Mouse (Mus musculus): ENCODE data around the gene Ipo9. TPM values are rescaled to one million over a fixed set of nuclear protein-coding genes. Genes with fewer than 3 reads are reported as not detected.

Gene Ipo9
- polyA plus RNA-seq, 1 experiment from 2014 or later = 154 TPM

DNA sequence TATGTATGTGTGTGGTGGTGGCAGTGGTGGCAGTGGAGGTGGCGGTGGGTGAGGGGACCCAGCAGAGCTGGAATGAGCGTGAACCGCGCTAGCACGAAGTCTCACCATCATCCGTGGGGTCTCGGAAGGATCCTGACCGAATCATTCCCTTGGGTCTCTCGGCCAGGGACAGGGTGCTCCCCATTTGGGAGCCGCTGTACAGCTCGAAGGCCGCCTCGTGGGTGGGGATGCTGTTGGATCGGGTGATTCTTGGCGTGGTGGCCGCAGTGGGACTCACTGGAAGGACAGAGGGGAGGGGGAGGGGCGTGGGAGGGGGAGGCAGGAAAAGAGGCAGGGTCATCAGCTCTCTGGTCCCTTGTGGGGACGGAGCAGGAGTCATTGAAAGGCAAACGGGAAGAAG, 35.4 kb upstream of the Ipo9 start:
- H3K4me2 ChIP-seq (replicated peaks; ENCODE audit: low read depth, low read length) = no peak overlapping the region
- H3K36me3 ChIP-seq (ENCODE audit: control insufficient read depth, insufficient read depth, low read length) = peaks cover 35% of the 10 kb centered on the region
- ATAC-seq (ENCODE audit: insufficient number of reproducible peaks, insufficient read depth, low FRiP score, low read depth) = no peak
- peaks cover 3% of the 10 kb centered on the region; the same call in 1 of the 2 replicates for H3K4me1 ChIP-seq (ENCODE audit: control insufficient read depth, insufficient read depth, low read length)
- H3K9me3 ChIP-seq (ENCODE audit: control insufficient read depth, low read depth, low read length) = no peaks in the 10 kb centered on the region
- no peak overlapping the region for H3K9ac ChIP-seq (replicated peaks; ENCODE audit: low read depth, low read length)
- WGBS = 89% methylated on average over 19 of the region's 19 CpGs
- no peak overlapping the region for H3K27ac ChIP-seq (ENCODE audit: low read length)
- no peaks in the 10 kb centered on the region for H3K27me3 ChIP-seq (ENCODE audit: control insufficient read depth, insufficient read depth, low read length)
- no peak overlapping the region for H3K4me3 ChIP-seq (ENCODE audit: low read depth, low read length)

DNA sequence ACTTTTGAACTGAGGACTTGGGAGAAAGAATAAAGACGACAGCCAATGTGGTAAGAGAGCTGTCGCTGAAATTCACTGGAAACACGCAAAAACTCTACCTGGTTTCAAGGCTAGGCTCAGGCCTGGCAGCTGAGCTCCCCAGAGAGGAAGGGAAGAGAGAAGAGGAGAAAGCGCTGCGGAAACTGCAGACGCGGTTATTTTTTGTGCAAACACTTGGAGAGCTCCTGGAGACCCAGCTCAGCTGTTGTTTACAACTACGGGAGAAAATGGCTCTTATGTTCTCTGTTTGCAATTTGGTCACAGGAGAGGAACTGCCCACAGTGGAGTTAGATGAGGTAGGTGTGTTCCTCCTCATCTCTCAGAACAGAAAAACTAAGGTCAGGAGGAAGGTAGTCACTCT, 32.4 kb upstream of the Ipo9 start:
- H3K36me3 ChIP-seq (ENCODE audit: control insufficient read depth, insufficient read depth, low read length) = peaks cover 40% of the 10 kb centered on the region; the same call in 1 of the 2 replicates
- H3K4me2 ChIP-seq (replicated peaks; ENCODE audit: low read depth, low read length) = no peak overlapping the region
- peaks cover 3% of the 10 kb centered on the region; the same call in 1 of the 2 replicates for H3K4me1 ChIP-seq (ENCODE audit: control insufficient read depth, insufficient read depth, low read length)
- no peaks in the 10 kb centered on the region for H3K9me3 ChIP-seq (ENCODE audit: control insufficient read depth, low read depth, low read length)
- H3K27ac ChIP-seq (ENCODE audit: low read length) = peak overlapping the region; percentile 59
- no peak overlapping the region for H3K9ac ChIP-seq (replicated peaks; ENCODE audit: low read depth, low read length)
- H3K27me3 ChIP-seq (ENCODE audit: control insufficient read depth, insufficient read depth, low read length) = no peaks in the 10 kb centered on the region
- 44% methylated on average over 8 of the region's 8 CpGs for WGBS
- no peak for ATAC-seq (ENCODE audit: insufficient number of reproducible peaks, insufficient read depth, low FRiP score, low read depth)
- no peak overlapping the region for H3K4me3 ChIP-seq (ENCODE audit: low read depth, low read length)

DNA sequence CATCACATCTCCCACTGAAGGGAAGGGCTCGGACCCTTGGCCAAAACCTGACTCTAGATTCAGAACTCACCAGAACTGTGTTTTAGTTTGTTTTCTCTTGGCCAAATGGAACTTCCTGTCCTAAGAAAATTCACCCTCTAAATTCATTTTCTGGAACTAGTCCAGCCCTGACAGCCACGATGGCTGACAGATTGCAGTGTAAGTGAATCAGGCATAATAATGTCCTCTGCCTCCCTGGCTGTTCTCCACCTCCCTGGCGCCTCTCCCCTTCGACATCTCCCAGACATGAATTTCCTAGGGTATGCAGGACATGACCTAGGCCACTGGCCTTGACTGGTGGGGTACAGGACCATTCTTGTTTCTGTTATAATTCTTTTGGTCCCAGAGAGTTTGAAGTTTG, 32.0 kb upstream of the Ipo9 start:
- H3K9me3 ChIP-seq (ENCODE audit: control insufficient read depth, low read depth, low read length) = no peaks in the 10 kb centered on the region
- no peaks in the 10 kb centered on the region for H3K27me3 ChIP-seq (ENCODE audit: control insufficient read depth, insufficient read depth, low read length)
- no peak overlapping the region for H3K4me3 ChIP-seq (ENCODE audit: low read depth, low read length)
- ATAC-seq (ENCODE audit: insufficient number of reproducible peaks, insufficient read depth, low FRiP score, low read depth) = no peak; the same call in 1 of the 2 replicates
- peak overlapping the region; percentile 61 for H3K27ac ChIP-seq (ENCODE audit: low read length)
- no peak overlapping the region for H3K4me2 ChIP-seq (replicated peaks; ENCODE audit: low read depth, low read length)
- H3K9ac ChIP-seq (replicated peaks; ENCODE audit: low read depth, low read length) = no peak overlapping the region
- WGBS = 45% methylated on average over 4 of the region's 4 CpGs
- peaks cover 3% of the 10 kb centered on the region; the same call in 1 of the 2 replicates for H3K4me1 ChIP-seq (ENCODE audit: control insufficient read depth, insufficient read depth, low read length)
- peaks cover 36% of the 10 kb centered on the region; the same call in 1 of the 2 replicates for H3K36me3 ChIP-seq (ENCODE audit: control insufficient read depth, insufficient read depth, low read length)

DNA sequence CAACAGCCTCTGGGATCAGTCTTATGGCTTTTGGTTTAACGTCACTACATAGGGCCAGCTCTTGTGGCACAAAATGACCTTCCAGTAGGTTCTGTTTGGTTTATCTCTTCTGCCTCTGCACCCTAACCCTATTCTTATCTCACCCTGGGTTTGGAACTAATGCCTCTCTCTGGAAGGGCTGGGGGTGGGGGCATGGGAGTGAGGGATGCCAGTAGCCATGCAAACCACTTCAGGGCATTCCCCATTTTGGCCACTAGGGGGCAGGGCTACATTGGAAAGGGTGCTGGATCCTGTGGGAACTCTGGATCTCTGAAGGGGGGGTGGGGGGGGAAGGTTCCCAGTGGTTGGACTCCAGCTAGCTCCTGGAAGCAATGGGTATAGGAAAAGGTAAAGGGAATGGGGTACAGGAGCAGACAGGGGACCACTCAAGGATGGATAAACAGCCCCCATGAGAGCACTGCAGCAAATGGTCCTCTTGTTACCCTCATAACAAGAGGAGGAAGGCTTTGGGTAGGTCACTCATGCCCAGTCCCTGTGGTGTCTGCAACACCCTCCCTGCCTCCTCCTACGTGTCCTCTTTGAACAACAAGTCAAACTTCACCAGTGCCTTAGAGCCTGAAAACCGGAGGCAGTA, 30.9 kb upstream of the Ipo9 start:
- WGBS = 75% methylated on average over 3 of the region's 3 CpGs
- no peak overlapping the region for H3K4me3 ChIP-seq (ENCODE audit: low read depth, low read length)
- peaks cover 3% of the 10 kb centered on the region; the same call in 1 of the 2 replicates for H3K4me1 ChIP-seq (ENCODE audit: control insufficient read depth, insufficient read depth, low read length)
- H3K9ac ChIP-seq (replicated peaks; ENCODE audit: low read depth, low read length) = no peak overlapping the region
- no peak overlapping the region for H3K27ac ChIP-seq (ENCODE audit: low read length)
- H3K4me2 ChIP-seq (replicated peaks; ENCODE audit: low read depth, low read length) = no peak overlapping the region
- peak; percentile 23; the same call in 1 of the 2 replicates for ATAC-seq (ENCODE audit: insufficient number of reproducible peaks, insufficient read depth, low FRiP score, low read depth)
- no peaks in the 10 kb centered on the region for H3K27me3 ChIP-seq (ENCODE audit: control insufficient read depth, insufficient read depth, low read length)
- H3K36me3 ChIP-seq (ENCODE audit: control insufficient read depth, insufficient read depth, low read length) = peaks cover 34% of the 10 kb centered on the region; the same call in 1 of the 2 replicates
- no peaks in the 10 kb centered on the region for H3K9me3 ChIP-seq (ENCODE audit: control insufficient read depth, low read depth, low read length)

DNA sequence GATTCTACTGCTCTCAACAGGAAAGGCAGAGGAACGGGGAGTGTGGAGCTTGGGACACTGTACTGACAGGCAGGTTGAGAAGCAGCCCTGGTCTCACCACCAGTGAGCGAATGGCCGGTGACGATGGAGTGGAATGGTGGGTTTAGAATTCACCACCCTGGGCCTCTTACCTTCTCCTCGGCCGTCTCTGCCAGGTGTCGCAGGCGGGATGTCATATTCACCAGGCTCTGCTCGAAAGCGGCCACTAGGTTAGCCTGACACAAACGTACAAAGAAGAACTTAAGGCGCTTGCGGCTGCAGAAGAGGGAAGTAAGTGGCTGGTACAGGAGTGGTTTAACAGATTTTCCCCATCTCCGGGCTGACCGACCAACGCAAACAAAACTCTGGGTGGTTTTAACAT, 30.2 kb upstream of the Ipo9 start:
- no peak overlapping the region for H3K9ac ChIP-seq (replicated peaks; ENCODE audit: low read depth, low read length)
- peaks cover 3% of the 10 kb centered on the region; the same call in 1 of the 2 replicates for H3K4me1 ChIP-seq (ENCODE audit: control insufficient read depth, insufficient read depth, low read length)
- no peaks in the 10 kb centered on the region for H3K9me3 ChIP-seq (ENCODE audit: control insufficient read depth, low read depth, low read length)
- H3K27me3 ChIP-seq (ENCODE audit: control insufficient read depth, insufficient read depth, low read length) = no peaks in the 10 kb centered on the region
- H3K4me2 ChIP-seq (replicated peaks; ENCODE audit: low read depth, low read length) = no peak overlapping the region
- WGBS = 87% methylated on average over 16 of the region's 16 CpGs
- ATAC-seq (ENCODE audit: insufficient number of reproducible peaks, insufficient read depth, low FRiP score, low read depth) = no peak
- H3K27ac ChIP-seq (ENCODE audit: low read length) = no peak overlapping the region
- peaks cover 39% of the 10 kb centered on the region for H3K36me3 ChIP-seq (ENCODE audit: control insufficient read depth, insufficient read depth, low read length)
- H3K4me3 ChIP-seq (ENCODE audit: low read depth, low read length) = no peak overlapping the region

DNA sequence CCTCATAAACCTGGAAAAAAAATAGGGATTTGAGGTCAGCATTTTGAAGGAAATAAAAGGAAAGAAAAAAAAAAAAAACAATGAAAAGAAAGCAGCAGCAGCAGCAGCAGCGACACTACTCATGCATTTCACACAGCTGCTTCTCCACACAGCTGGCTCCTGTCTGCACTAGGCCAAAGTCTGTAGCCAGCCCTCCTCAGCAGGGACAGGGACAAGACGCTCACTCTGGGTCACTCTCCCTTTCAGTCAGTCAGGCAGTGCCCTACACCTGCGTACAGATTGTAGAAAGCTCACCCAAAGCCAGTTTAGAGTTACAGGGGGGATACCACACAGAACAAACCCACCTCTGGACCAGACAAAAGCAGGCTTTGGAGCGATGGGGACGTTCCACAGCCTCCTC, 27.6 kb upstream of the Ipo9 start:
- Histone ChIP-seq H3K4me2 (replicated peaks; ENCODE audit: low read depth, low read length) (no peak overlapping the region), H3K36me3 (ENCODE audit: control insufficient read depth, insufficient read depth, low read length) (peaks cover 48% of the 10 kb centered on the region), H3K4me3 (ENCODE audit: low read depth, low read length) (no peak overlapping the region), H3K9ac (replicated peaks; ENCODE audit: low read depth, low read length) (no peak overlapping the region), H3K27me3 (ENCODE audit: control insufficient read depth, insufficient read depth, low read length) (no peaks in the 10 kb centered on the region), H3K4me1 (ENCODE audit: control insufficient read depth, insufficient read depth, low read length) (peaks cover 3% of the 10 kb centered on the region; the same call in 1 of the 2 replicates), H3K27ac (ENCODE audit: low read length) (no peak overlapping the region), H3K9me3 (ENCODE audit: control insufficient read depth, low read depth, low read length) (no peaks in the 10 kb centered on the region)
- 86% methylated on average over 5 of the region's 5 CpGs for WGBS
- no peak for ATAC-seq (ENCODE audit: insufficient number of reproducible peaks, insufficient read depth, low FRiP score, low read depth)

DNA sequence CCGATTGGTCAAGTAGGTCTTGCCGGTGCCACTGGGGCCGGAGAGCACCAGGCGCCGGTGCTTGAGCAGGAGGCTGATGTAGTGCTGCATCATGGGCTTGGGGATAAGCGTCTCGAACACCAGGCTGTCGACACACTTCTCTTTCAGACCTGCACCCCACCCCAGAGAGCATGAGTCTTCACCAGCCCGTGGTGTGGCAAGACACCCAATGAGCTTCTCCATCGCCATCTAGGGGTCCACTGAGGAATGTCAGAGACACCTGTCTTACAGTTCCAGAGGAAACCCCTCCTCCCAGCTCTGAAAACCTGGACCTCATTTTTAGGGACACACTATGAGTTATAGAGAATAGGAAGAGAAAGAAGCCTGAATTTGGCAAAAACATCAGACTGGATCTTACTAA, 22.0 kb upstream of the Ipo9 start:
- Histone ChIP-seq H3K36me3 (ENCODE audit: control insufficient read depth, insufficient read depth, low read length) (peaks cover 63% of the 10 kb centered on the region), H3K9me3 (ENCODE audit: control insufficient read depth, low read depth, low read length) (no peaks in the 10 kb centered on the region), H3K27ac (ENCODE audit: low read length) (no peak overlapping the region), H3K27me3 (ENCODE audit: control insufficient read depth, insufficient read depth, low read length) (no peaks in the 10 kb centered on the region), H3K4me1 (ENCODE audit: control insufficient read depth, insufficient read depth, low read length) (no peaks in the 10 kb centered on the region), H3K9ac (replicated peaks; ENCODE audit: low read depth, low read length) (no peak overlapping the region), H3K4me2 (replicated peaks; ENCODE audit: low read depth, low read length) (no peak overlapping the region), H3K4me3 (ENCODE audit: low read depth, low read length) (no peak overlapping the region)
- ATAC-seq (ENCODE audit: insufficient number of reproducible peaks, insufficient read depth, low FRiP score, low read depth) = no peak
- 77% methylated on average over 10 of the region's 10 CpGs for WGBS

DNA sequence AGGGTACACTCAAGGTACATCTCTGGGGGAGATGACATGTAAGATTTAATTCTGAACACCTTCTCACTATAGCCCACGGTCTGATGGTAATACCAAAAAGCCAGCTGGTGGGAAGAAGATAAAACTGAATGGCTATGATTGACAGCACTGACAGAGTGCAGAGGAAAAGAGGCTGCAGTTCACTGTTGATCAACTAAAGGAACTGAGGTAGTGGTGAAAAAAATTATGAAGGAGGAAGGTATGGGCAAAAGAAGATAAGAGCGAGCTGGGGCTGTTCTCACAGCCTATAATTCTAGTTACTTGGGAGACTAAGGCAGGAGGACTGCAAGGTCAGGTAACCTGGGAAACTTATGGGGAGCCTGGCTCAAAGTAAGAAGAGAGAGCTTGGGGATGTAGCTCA, 21.1 kb upstream of the Ipo9 start:
- no peak overlapping the region for H3K4me3 ChIP-seq (ENCODE audit: low read depth, low read length)
- H3K27me3 ChIP-seq (ENCODE audit: control insufficient read depth, insufficient read depth, low read length) = no peaks in the 10 kb centered on the region
- ATAC-seq (ENCODE audit: insufficient number of reproducible peaks, insufficient read depth, low FRiP score, low read depth) = no peak
- H3K4me2 ChIP-seq (replicated peaks; ENCODE audit: low read depth, low read length) = no peak overlapping the region
- WGBS = 91% methylated on average over 2 of the region's 2 CpGs
- no peaks in the 10 kb centered on the region for H3K4me1 ChIP-seq (ENCODE audit: control insufficient read depth, insufficient read depth, low read length)
- no peak overlapping the region for H3K9ac ChIP-seq (replicated peaks; ENCODE audit: low read depth, low read length)
- no peaks in the 10 kb centered on the region for H3K9me3 ChIP-seq (ENCODE audit: control insufficient read depth, low read depth, low read length)
- H3K27ac ChIP-seq (ENCODE audit: low read length) = no peak overlapping the region
- H3K36me3 ChIP-seq (ENCODE audit: control insufficient read depth, insufficient read depth, low read length) = peaks cover 62% of the 10 kb centered on the region

DNA sequence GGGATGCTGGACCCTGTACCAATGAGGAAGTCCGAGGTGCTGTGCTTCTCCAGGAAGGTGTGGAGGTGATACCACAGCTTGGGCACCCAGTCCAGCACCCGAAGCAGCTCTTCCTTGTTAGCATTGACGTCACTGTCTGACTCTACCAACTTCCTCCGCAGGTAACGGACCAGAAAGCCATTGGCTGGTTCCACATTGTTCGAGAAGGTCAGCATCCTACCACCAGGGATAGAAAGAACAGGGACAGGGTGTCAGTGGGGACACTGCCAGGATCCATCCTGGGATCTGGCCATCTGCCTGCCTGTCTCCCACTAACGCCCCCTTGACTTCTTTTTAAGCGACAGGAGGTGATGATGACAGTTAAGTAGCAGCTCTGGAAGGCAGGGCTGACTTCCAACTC, 19.6 kb upstream of the Ipo9 start:
- no peaks in the 10 kb centered on the region for H3K9me3 ChIP-seq (ENCODE audit: control insufficient read depth, low read depth, low read length)
- no peak for ATAC-seq (ENCODE audit: insufficient number of reproducible peaks, insufficient read depth, low FRiP score, low read depth)
- H3K27ac ChIP-seq (ENCODE audit: low read length) = no peak overlapping the region
- 93% methylated on average over 8 of the region's 8 CpGs for WGBS
- H3K27me3 ChIP-seq (ENCODE audit: control insufficient read depth, insufficient read depth, low read length) = no peaks in the 10 kb centered on the region
- H3K36me3 ChIP-seq (ENCODE audit: control insufficient read depth, insufficient read depth, low read length) = peaks cover 49% of the 10 kb centered on the region
- no peak overlapping the region for H3K9ac ChIP-seq (replicated peaks; ENCODE audit: low read depth, low read length)
- no peaks in the 10 kb centered on the region for H3K4me1 ChIP-seq (ENCODE audit: control insufficient read depth, insufficient read depth, low read length)
- no peak overlapping the region for H3K4me2 ChIP-seq (replicated peaks; ENCODE audit: low read depth, low read length)
- H3K4me3 ChIP-seq (ENCODE audit: low read depth, low read length) = no peak overlapping the region

Data from stomach, embryonic 14.5 days (tissue).